Mouse (Mus musculus): ENCODE data around the gene Wsb2. TPM values are rescaled to one million over a fixed set of nuclear protein-coding genes. Genes with fewer than 3 reads are reported as not detected.
"Not testable (repeated sequence)": the region's sequence is repeated elsewhere in the genome, so short reads cannot be mapped to it uniquely, and the experiment has no call there.

The Wsb2 gene
- total RNA-seq, 2 experiments from 2014 or later = 84.2 to 90.8 TPM

DNA sequence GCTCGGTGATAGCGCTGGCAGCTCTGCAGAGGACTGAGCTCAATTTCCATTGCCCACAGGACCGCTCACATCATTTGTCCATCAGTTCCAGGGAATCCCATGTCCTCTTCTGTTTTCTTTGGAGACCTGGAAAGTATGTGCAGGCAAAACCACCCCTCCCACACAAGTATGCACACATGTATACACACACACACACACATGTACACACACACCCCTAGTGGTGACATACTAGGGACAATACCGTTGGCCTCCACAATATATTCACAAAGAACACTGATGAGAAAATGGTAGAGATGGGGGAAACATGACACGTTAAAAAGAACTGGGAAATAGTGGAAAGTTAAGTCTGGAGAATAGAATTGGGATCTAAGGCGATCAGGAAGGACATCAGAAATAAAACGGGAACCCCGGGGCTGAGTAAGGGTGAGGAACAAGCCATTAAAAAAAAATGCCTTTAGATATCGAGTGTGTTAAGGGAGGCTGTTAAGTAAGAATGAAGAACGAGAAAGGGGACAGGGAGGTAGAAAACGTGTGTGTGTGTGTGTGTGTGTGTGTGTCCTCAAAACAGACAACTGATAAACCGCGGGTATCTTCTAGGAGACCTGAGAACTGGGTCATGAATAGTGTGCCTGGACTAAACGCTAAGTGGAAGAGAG lies 1.3 kb upstream of the Wsb2 start:
- intact Hi-C loops (cut with DNase I) = loop anchor here (2.0 kb wide), 1 partner anchor 37 kb away; the partner anchor contains the start of gene Vsig10
- DNase-seq = no peak

DNA sequence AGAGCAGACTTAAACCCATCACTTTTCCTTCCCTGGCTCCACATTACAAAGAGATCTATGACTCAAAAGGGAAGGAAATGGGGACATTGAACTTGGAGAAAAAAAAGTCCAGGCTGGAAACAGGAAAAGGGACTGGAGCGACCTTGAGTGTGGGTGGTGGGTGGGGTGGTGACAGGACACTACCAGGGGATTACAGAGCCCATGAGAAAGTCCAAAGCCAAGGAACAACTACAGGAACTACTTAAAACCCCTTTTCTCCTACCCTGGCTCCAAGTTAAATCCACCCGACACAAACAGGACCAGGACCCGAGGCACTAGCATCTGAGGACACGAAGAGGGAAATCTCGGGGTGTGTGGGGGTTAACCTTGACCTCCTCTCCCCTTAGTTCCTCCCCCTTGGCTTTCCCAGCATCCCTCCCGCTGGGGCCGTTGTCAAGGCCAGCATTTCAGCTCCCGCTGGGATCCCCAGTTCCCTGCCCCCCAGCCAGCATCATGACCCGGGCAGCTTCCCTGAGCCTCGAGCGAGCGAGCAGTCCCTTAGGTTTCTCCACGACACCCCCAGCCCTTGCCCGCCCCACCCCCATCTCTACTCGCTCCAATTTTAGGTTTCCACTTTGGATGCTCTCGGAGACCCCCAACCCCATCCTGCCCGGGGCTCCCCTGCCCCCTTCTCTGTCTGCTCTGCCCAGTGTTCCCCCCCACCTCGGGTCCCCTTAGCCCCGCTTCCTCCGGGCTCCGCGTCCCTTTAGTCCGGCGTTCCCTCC lies 557 bp upstream of the Wsb2 start:
- peak; percentile 46 to 49 for DNase-seq
- intact Hi-C loops (cut with DNase I) = loop anchor here (2.0 kb wide), 1 partner anchor 38 kb away; the partner anchor contains the start of gene Vsig10

DNA sequence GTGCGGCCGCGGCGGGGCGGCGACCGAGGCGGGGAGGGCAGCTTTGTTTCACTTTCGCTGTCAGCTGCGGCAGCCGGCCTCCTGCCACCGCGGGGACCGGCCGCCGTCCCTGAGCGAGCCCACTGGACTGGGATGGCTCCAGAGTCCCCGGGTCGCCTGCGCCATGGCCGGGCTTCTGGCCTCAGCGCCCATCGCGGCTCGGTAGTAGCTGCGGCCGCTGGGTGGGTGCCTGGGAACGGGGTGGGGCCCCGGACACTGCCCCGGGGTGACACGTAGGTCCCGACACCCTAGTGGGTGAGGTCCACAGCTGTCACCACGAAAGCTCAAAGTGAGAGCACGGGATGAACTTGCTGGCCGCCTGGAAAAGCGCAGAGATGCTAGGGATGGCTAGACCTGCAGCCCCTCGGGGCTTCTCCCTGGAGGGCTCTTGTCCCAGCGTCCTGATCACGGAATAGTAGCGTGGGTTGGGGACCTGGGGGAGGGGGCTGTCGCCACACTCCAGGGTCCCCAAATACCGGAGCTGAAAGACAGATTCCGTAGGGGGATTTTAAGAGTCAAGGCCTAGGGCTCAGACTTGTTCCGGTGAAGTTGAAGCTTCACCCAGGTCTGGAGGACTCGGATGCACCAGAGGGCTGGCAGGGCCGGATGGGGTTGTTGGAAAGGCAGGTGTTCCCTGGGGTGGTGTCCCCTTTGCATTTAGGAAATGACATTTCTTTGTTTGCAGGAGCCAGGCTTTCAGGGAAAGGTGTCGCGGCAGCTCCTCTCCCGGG lies 559 bp downstream of the Wsb2 start:
- peak; percentile 27 to 57 for DNase-seq
- intact Hi-C loops (cut with DNase I) = loop anchor here (2.0 kb wide), 1 partner anchor 39 kb away; the partner anchor contains the start of gene Vsig10

DNA sequence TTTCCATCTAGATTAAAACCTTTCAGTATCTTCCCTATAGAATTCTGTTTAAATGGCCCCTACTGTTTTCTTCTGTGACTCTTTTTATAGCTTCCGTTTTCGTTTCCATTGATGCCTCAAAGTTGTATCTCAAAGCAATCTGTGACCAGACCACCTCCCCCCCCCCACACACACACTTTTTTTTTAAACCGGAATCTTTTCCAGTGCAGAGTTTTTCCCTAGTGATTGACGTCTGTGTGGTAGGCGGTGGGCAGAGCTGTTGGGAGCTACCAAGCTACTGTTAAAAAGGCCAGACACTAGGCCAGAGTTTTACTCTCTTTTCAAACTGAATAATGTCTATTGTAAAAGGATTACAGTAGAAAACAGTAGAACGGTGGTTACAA lies 1.1 kb downstream of the Wsb2 start:
- no peak for DNase-seq
- intact Hi-C loops (cut with DNase I) = no loop called here

DNA sequence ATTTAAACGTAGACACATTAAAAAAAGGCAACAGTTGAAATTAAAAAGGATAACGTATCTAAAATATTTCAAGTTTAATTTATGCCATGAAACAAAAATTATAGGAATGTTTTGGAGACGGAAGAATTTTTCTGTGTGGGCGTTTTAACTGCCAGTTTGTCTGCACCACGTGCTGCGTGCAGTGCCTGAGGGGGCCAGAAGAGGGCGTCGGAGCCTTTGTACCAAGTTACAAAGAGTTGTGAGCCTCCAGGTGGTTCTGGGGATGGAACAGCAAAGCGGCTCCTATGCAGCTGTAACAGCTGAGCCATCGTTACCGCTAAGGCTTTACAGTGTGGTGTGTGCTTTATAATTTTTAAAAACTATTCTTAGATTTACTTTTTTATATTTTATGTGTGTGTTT lies 1.6 kb downstream of the Wsb2 start:
- DNase-seq = peak; percentile 50 to 51
- intact Hi-C loops (cut with DNase I) = no loop called here

- no peak for DNase-seq
- intact Hi-C loops (cut with DNase I) = no loop called here
Measured at GRCm38 (mm10) chr5:117359497-117360227, 2.6 kb downstream of the Wsb2 start.

GRCm38 (mm10) chr5:117360228-117360515 lies 3.1 kb downstream of the Wsb2 start:
- intact Hi-C loops (cut with DNase I) = no loop called here
- DNase-seq = no peak

DNA sequence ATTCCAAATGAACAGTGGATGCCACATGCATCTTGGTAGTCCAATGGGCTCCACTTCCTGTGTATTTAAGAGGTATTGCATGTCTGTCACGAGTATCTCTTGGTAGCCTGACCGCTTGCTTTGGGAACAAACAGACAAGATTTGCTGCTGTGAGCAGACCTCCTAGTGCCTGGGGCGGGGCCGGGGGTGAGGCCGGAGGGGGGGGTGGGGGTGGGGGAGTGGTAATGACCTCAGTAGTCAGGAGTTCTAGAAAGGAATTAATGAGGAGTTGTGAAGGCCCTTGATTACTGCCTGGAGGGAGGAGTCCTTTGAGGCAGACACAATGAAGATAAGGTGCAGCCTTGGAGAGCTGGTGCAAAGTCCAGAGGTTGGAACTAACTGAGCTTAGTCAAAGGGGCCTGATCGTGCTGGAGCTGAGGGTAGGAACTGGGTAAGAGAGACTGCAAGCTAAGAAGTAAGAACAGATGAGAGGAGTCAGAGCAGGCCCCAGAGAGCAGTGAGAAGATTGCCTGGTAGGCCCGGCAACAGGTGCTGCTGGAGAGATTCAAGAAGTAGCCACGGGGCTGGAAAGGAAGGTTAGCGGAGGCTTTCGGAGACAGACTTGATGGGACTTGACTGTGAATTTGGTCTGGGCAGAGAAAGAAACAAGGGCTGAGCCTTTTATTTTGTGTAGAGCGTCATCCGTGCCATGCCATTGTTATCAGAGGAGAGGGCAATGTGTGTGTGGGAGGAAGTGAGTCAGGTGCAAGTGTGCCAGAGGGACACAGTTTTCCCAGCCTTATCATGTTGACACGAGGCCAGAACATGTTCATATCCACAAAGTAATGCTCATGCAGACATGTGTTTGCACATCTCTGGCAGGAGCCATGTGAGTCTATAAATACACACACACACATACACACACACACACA lies 3.8 kb downstream of the Wsb2 start:
- intact Hi-C loops (cut with DNase I) = no loop called here
- DNase-seq = no peak

- intact Hi-C loops (cut with DNase I) = no loop called here
- no peak for DNase-seq
Measured at GRCm38 (mm10) chr5:117361590-117361989, 4.5 kb downstream of the Wsb2 start.

DNA sequence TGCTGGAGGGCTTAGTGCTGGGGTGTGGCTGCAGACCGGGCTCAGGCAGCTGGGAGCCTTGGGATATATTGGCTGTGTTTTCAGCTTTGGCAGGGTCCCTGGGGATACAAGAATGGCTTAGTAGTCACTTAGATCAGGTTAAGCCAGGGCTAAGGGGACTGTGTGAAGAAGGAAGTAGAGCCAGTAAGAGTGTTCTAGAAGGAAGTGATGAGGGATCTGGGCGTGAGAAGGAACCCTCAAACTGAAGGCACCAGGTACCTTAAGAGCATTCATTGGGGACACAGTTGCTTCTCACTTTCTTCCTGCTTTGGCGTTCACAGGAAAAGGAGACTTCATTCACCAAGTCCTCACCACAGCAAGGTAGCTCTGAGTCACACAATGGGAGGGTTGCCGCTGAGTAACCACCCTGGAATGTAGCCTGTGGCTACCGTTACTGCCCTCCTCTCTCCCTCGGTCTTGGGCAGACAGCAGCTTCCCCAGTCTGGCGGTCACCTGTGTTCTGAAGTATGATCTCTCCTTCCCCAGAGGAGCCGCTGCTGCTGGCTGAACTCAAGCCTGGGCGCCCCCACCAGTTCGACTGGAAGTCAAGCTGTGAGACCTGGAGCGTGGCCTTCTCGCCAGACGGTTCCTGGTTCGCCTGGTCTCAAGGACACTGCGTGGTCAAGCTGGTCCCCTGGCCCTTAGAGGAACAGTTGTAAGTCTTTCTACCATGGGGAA lies 6.1 kb downstream of the Wsb2 start:
- intact Hi-C loops (cut with DNase I) = no loop called here

GRCm38 (mm10) chr5:117364821-117365220 lies 7.7 kb downstream of the Wsb2 start:
- intact Hi-C loops (cut with DNase I) = no loop called here
- DNase-seq = no peak

More for the DNA sequence above, 6.1 kb downstream of the Wsb2 start:
- DNase-seq = peak in 1 of 2 experiments; percentile 11

- intact Hi-C loops (cut with DNase I) = no loop called here
- no peak for DNase-seq
Measured at GRCm38 (mm10) chr5:117365904-117366561, 8.9 kb downstream of the Wsb2 start.

DNA sequence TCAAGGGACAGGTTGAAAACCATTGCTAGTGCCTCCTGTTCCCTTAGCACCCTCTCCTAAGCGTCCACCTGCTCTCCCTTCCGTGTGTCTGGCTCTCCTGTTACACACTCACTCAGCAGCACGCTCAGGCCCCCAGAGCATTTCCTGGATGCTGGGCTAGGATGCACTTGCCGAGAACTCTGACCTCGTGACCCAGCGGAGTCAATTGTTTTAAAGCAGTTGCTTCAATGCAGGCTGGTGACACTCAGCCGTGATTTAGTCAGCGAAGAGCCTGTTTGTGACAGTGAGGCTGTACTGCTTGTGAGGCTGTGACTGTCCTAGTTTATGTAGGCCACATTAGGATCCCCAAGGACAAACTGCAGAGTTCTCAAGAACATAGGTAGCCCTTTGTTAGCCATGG lies 10.1 kb downstream of the Wsb2 start:
- DNase-seq = no peak
- intact Hi-C loops (cut with DNase I) = no loop called here

DNA sequence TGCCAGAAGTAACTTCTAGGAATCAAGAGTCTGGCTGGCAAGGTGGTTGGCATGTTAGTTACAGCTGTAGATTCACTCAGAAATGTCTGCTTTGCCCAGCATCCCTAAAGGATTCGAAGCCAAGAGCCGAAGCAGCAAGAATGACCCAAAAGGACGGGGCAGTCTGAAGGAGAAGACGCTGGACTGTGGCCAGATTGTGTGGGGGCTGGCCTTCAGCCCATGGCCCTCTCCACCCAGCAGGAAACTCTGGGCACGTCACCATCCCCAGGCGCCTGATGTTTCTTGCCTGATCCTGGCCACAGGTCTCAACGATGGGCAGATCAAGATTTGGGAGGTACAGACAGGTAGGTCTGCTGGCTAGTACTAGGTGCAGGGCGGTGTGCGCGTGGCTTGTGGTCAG lies 13.5 kb downstream of the Wsb2 start:
- intact Hi-C loops (cut with DNase I) = no loop called here
- no peak for DNase-seq

DNA sequence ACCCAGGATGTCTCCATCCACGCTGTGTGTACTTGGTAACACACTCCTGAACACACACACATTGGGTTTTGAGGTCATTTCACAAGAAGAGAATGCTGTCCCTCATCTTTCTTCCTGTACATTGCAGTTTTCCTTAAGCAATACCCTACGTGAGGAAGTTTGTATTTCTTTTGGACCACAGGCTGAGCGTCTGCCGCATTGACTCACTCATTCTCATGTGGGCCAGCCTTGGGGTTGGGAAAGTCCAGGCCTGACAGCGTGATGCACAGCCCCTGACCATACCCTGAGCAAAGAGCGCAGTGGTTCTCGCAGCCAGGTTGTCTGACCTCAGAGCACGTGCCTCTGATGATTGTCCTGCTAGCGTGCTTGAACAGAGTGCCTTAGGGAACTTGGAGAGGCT lies 16.3 kb downstream of the Wsb2 start:
- no peak for DNase-seq
- intact Hi-C loops (cut with DNase I) = no loop called here

GRCm38 (mm10) chr5:117374372-117375049 lies 17.4 kb downstream of the Wsb2 start:
- intact Hi-C loops (cut with DNase I) = no loop called here
- no peak for DNase-seq

GRCm38 (mm10) chr5:117376331-117376761 lies 19.2 kb downstream of the Wsb2 start:
- no peak for DNase-seq
- intact Hi-C loops (cut with DNase I) = no loop called here

- intact Hi-C loops (cut with DNase I) = not testable (repeated sequence)
Measured at GRCm38 (mm10) chr5:117377731-117378130, 20.6 kb downstream of the Wsb2 start.

More at GRCm38 (mm10) chr5:117377731-117378130, 20.6 kb downstream of the Wsb2 start:
- DNase-seq = not testable (repeated sequence)

All from gastrocnemius, postnatal 36 days (tissue).